Mouse (Mus musculus): ENCODE measurements around the gene Igfbpl1.

DNA sequence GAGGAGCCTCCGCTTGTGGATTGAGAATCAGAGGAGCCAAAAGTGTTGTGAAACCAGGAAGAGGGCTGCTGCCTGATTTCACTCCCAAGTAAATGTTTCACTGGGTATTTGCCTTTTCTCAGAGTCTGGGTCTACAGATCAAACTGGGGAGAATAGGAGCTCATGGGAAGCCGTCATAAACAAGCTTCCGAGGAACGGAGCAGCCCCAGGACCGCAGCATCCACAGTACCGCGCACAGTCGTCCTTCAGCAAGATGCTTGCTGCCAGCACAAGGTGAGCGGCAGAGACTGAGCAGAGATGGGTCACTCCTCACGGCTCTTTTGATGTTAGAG lies 22.1 kb upstream of the Igfbpl1 start:
- TF ChIP-seq MAFK (IDR thresholded peaks at IDR 0.05; ENCODE audit: insufficient read depth, low read depth, low read length) (no peak), CHD2 (IDR thresholded peaks at IDR 0.05; ENCODE audit: low read depth, low read length) (no peak)
